Mouse (Mus musculus): Measurements from ENCODE around the gene Hmgn1. TPM values are rescaled to one million over a fixed set of nuclear protein-coding genes. Genes with fewer than 3 reads are reported as not detected.
"Not testable (repeated sequence)": the region's sequence is repeated elsewhere in the genome, so short reads cannot be mapped to it uniquely, and the experiment has no call there.

Hmgn1 gene
- 10 to 100 TPM; 45.2 to 52.8 TPM for total RNA-seq (2021)

DNA sequence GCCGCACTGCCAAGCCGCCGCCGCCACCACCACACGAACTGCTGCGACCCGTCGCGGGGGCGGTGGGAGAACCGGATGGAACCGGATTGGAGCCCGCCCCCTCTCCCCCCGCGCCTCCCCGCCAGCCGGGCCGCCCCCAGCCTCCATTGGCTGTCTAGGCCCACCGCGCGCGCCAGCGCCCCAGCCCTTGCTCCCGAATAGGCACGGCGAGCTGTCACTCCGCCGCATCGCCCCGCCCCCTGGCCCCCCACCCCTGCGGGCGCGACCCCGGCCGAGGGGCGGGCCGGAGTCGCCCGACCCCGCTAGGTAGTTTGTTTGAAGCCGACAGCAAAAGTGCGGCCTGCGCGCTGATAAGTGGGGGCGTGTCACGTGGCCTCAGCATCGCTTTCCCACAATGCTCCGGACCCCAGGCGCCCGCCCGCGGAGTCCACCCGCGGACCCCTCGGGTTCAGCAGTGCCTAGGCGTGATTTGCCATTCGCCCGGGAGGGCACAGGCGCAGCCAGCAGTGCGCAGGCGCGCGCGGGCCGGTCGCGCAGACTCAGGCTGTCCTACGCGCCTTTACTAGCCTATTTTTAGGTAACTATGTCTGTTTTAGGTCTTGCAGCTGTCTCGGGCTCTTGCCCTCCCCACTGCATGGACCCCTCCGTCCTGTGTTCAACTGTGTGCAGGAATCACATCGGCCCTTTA is at the start of gene Hmgn1:
Hmgn1 (minus strand) TSS at position 73 of the 688 bp plus-strand sequence.
- intact Hi-C loops (cut with DNase I): loop anchor here (2.0 kb wide), 2 partner anchors 17 to 43 kb away; partner anchors contain the start of gene Wrb
- peak; percentile 92 to 93 for DNase-seq

DNA sequence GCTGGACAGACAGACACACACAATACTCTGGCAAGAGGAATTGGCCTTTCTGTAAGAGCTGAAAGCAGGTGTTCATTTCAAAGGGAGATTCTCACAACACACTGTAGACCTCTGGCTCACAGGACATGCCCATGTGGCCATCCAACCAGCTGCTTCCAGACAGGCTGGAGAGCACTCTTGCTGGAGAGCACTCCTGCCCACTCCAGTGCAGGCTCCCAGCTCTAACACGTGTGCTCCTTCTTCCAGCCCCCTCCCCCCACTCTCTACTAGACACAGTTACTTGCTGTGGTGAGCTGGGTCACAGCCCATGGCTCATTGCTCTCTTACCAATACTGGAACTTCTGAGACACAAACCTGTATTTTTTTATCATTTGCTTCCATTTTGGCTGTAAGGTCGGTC is 47.9 kb upstream of the Hmgn1 start:
- intact Hi-C loops (cut with DNase I): no loop called here
- no peak for DNase-seq

DNA sequence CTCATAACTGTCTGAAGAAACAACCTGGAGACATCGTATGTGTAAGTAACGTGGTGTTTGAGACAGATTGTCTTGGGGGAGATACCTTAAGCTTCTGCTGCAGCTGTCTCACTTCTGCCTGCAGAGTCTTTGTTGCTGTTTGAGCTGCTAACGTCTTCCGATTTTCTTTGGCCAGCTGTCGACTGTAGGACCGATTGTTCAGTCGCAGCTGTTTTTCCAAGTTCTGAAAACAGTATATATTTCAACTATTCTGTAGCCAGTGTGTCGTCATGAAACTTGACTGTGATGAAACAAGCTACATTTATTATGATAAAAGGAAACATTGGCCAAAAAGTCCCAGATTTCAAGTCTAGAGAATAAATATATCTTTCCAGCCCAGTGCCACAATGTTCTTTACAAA is 46.1 kb upstream of the Hmgn1 start:
- DNase-seq: no peak
- intact Hi-C loops (cut with DNase I): no loop called here

DNA sequence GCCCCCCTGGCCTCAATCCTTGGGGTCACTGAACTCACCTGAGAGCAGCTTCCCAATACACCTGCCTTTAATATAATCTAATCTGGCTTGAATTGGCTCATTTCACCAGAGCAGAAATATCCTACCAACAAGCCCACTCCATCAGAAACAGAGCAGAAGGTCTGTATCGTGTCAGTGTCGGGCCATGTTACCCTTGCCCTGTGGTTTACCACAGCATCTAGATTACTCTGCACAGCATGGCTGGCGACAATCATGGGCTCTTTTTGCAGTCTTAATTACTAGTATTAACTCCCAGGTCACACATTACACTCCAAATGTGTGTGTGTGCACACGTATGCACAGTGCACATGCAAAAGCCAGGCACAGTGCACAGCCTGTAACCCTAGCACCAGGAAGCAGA is 41.3 kb upstream of the Hmgn1 start:
- no peak for DNase-seq
- intact Hi-C loops (cut with DNase I): no loop called here

DNA sequence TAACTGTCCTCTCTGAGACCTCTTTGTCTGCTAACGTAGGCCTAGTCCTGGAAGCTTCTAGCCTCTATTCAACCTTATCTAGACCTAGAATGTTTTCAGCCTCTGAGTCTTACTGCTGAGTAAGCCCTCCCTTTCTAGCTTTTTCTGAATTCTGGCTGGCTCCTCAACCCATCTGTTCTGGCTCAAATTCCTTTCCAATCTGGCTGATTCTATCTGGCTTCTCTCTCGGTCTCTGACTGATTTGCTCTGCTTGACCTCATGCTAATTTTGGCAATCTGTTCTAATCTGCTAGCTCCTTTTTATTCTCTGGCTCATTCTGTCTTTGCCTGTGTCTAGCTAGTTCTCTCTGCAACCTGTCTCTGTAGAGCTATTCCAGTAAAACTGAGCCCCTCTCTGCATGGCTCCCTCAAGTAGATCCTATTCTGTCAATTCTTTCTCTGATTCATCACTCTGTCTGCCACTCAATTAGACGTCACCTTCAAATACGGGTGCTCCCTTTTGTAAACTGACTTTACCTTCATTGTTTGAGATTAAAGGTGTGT is 38.3 kb upstream of the Hmgn1 start:
- no peak for DNase-seq
- intact Hi-C loops (cut with DNase I): no loop called here

DNA sequence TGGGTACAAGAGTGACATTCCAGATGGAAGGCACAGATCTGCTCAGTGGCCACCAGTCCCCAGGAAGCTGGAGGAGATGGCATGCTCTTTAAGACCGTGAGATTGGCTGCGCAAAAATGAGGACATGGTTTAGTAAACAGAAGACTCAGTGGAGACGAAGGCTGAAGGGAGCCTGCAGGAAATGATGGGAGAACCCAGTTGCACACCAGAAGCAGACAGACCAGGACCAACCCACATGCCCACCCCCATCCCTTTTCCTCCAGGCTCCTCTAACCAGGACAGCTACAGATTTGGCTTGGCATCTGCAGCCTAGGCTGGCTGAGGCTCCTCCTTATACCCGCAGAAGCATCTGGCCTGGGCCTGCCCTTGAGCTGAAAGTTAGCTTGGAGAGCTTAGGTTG is 33.8 kb upstream of the Hmgn1 start:
- intact Hi-C loops (cut with DNase I): loop anchor here (2.0 kb wide), 1 partner anchor 29 kb away; no protein-coding TSS in a partner anchor
- DNase-seq: no peak

DNA sequence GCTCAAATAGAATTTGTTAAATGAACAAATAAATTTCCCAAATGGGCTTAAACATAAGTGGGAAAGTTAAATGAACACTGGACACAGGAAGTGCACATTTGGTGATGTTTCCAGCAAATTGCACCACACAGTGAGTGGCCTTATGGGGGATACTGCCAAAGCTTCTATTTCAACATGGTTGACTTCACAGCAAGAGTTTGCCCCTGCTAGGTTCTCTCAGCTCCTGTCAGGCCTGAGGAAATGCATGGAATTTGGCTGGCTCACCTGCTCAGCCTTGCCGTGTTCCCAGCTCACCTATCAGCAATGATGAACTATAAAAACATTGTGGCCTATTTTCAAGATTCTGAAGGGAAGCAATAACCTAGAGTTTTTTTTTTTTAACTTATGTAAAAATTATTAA is 33.4 kb upstream of the Hmgn1 start:
- intact Hi-C loops (cut with DNase I): loop anchor here (2.0 kb wide), 1 partner anchor 30 kb away; no protein-coding TSS in a partner anchor
- no peak for DNase-seq

DNA sequence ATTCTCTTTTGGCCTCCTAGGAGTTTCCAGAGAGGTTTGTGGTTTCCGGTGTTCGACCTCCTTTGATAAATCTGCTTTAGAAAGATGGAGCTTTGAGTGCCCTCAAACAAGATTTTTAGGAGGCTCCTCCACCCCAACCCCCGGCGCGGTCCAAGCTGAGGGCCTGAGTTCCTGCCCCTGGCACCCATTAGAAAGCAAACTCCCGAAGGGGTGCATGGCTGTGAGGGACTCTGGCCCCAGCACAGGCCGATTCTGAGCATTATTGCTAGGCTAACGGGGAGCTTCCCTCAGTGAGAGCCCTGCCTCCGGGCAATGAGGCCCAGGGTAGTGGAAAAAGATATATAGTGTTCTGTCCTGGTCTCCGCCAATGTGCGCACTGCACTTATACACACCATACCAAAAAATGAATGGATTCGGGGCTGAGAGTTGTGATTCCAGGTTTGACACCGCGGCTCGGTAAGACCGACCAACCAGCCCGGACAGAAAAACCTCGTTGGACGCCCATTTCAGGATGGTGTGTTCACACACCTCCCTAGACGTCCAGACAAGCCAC is 32.3 kb upstream of the Hmgn1 start:
- DNase-seq: no peak
- intact Hi-C loops (cut with DNase I): loop anchor here (2.0 to 5.0 kb wide), 2 partner anchors 31 to 182 kb away; no protein-coding TSS in a partner anchor

DNA sequence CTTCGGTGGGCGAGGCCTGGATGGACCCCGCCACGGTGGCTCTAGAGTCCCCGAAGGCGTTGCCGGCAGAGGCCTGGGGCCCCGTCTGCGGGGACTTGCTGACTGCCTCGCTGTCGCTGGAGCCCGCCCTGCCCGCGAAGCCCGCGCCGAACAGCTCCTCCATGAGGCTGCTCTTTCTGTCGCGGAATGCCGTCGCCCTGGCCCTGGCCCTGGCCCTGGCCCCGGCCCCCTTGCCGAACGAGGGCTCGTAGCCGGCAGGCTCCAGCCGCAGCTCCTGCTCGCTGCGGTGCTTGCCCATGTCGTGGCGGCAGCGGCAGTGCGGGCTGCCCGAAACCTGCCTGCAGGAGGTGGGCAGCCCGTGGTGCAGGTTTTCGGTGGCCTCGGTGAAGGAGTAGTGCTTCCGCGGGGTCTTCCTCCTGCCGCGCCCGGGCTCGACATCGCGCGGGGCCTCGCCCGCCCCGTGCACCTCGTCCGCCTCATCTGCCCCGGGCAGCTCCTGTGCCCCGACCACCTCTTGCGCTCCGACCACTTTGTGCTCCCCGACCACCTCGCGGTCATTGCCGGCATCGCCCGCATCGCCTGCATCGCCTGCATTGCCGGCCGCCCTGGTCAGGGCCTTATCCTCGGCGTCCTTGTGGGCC is 31.7 kb upstream of the Hmgn1 start:
- intact Hi-C loops (cut with DNase I): loop anchor here (5.0 kb wide), 1 partner anchor 183 kb away; no protein-coding TSS in a partner anchor
- DNase-seq: peak; percentile 64 to 70

DNA sequence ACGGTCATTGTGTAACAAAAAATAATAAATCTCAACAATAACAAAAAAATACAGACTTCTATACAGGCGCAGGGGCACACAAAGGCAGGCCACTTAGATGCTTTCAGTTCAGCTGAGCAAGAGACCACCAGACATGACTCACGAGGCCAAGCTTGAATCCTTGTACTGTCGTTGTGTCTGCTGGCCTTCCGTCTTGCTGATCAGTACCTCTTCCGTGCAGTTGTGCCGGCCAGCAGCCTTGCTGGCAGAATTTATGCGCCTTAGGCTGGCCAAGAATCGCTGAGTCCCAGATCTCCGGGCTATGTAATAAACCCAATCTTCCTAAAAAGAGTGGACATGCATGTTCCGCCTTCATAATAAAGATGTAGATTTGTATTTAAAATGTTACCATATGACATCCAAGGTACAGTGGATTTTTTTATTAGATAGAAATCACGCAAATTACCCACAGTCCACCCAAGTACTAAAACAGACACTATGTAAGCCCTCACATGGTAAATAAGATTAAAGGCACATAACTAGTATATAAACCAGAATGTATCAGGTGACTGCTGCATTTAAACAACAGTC is 31.1 kb upstream of the Hmgn1 start:
- peak; percentile 14 to 23 for DNase-seq

DNA sequence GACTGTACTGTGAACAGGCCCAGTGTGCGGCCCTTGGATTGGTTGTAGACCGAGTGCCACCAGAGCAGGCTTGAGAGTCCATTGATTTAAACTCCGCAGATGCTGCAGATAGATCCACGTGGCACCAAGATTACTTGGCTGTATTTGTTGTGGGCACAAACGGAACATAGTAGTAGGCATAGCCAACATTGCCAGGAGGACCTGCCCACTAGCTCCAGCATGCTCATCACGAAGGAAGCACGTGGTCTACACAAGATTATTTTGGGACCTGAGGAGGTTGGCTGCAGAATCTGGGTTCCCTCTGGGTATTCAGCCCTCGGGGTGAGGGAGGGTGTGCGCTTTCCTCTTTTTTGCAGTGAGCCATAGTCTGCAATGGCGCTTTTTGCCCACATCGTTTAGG is 29.6 kb upstream of the Hmgn1 start:
- no peak for DNase-seq
- intact Hi-C loops (cut with DNase I): loop anchor here (5.0 kb wide), 1 partner anchor 185 kb away; no protein-coding TSS in a partner anchor

More for the DNA sequence above, 31.1 kb upstream of the Hmgn1 start:
- intact Hi-C loops (cut with DNase I): loop anchor here (5.0 kb wide), 1 partner anchor 184 kb away; no protein-coding TSS in a partner anchor

DNA sequence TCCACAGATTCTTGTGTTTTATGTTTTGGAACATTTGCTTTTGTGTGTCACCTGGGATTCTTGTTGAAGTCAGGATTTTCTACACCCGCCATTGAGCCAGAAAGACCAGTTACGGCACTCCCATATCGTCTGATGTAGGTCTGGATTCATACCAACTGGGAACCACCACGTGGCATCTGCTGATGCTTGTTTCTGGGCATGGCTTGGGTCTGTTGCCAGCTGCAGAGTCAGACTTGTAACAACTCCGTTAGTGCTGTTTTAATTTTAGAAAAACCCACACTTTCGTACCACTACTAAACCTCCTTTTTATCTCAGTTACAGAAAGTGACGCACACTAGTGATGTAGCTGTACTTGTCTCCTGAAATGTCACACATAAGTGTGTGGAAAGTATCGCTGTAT is 28.5 kb upstream of the Hmgn1 start:
- DNase-seq: no peak
- intact Hi-C loops (cut with DNase I): loop anchor here (5.0 kb wide), 1 partner anchor 186 kb away; no protein-coding TSS in a partner anchor

DNA sequence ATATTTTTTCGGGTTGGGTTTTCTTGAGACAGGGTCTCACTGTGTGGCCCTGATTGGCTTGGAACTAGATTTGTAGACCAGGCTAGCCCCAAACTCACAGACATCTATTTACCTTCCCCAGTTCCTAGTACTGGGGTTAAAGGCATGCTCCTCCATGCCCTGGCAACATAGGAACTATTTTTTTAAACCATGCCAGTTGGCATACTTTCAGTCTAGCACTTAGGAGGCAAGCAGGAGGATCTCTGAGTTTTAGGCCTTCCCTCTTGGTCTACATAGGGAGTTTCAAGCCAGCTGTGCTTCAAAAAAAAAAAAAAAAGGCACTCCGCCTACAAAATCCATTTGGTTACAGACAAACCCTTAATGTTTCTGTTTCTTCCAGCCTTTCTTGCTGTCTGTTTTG is 26.9 kb upstream of the Hmgn1 start:
- no peak for DNase-seq
- intact Hi-C loops (cut with DNase I): loop anchor here (5.0 kb wide), 1 partner anchor 37 kb away; no protein-coding TSS in a partner anchor

DNA sequence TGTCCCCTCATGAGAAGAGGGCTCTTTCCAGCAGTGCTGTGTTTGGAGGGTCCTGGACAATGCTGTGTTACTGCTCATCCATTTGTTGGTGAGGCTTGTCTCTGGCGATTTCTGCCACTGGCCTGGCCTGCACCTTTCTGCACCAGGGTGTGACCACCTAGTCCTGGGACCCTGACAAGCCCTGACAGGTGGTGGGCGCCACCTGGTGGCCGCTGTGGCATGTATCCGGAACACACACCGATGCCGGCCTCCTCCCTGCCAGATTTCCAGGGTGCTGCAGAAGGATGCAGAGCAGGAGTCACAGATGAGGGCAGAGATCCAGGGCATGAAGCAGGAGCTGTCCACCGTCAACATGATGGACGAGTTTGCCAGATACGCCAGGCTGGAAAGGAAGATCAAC is 24.0 kb upstream of the Hmgn1 start:
- peak; percentile 75 to 82 for DNase-seq
- intact Hi-C loops (cut with DNase I): loop anchor here (2.0 to 5.0 kb wide), 2 partner anchors 34 to 107 kb away; no protein-coding TSS in a partner anchor

DNA sequence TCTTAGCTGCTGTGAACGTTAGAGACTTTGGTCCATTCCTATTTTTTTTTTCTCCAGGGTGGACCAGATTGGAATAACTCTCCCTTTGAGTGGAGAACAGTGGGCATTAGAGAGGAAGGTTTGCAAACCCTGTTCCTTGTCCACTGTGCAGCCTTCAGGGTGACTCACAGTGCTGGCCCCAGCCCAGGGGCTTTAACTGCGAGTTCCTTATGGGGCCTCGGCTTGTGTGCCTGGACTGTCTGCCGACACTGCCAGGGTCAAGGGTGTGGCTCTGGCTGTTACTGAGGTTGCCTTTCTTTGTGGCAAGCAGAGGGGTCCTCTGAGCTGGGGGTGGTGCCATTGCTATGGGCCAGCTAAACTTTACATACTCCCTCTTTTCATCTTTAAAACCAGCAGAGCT is 23.5 kb upstream of the Hmgn1 start:
- peak; percentile 29 to 33 for DNase-seq
- intact Hi-C loops (cut with DNase I): loop anchor here (2.0 to 5.0 kb wide), 2 partner anchors 34 to 106 kb away; no protein-coding TSS in a partner anchor

DNA sequence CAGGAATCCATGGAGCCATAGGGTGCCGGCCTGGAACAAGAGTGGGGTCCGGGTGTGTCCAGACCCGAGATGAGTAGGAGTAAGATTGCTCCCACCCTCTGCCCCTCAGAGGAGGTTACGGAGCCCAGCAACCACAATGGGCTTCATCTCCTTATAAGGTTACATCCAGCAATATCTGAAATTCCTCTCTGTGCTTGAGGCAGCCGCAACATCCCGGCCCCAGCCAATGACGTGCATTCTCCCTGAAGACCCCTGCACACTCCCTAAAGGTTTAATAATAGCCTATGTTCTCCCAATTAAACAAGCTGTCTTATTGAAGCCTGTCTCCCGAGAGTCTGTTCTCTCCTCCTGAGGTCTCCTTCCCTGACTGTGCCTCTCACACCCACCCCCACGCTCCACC is 21.8 kb upstream of the Hmgn1 start:
- intact Hi-C loops (cut with DNase I): no loop called here
- no peak for DNase-seq

DNA sequence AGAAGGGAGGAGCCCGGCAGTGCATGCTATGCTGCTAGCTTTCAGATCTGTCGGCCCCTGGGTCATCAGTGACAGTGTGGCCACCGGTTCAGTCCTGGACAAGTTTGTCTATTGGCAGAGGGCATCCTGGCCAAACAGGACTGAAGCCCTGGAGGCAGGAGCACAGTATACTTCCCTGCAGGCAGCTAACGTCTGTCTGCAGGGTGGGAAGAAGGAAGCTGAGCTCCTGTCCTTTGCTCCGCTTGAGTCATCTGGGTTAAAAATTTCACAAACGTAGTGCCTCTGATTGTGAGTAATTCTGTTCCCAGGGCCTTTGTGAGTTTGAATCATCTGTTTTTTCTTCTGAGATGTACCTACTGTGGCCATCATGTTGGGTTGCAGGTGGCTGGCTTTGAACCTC is 21.3 kb upstream of the Hmgn1 start:
- intact Hi-C loops (cut with DNase I): no loop called here
- DNase-seq: no peak

DNA sequence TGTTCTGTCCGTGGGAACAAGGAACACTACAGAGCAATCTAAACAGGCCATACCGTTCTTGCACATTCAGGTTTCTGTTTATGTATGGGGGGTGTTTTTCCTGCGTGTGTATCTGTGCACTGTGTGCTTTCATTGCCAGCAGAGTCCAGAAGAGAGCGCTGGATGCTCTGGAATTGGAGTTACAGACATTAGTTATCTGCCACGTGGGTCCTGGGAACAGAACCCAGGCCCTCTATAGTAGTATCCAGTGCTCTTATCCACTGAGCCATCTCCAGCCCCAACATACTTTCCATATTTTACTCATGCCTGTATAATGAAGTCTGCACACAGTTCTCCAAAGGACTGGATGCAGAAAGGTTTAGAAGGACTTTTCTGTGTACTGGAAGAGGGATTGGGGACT is 18.3 kb upstream of the Hmgn1 start:
- DNase-seq: no peak
- intact Hi-C loops (cut with DNase I): loop anchor here (2.0 kb wide), 3 partner anchors 17 to 155 kb away; partner anchors contain the start of genes Brwd1 and Psmg1

DNA sequence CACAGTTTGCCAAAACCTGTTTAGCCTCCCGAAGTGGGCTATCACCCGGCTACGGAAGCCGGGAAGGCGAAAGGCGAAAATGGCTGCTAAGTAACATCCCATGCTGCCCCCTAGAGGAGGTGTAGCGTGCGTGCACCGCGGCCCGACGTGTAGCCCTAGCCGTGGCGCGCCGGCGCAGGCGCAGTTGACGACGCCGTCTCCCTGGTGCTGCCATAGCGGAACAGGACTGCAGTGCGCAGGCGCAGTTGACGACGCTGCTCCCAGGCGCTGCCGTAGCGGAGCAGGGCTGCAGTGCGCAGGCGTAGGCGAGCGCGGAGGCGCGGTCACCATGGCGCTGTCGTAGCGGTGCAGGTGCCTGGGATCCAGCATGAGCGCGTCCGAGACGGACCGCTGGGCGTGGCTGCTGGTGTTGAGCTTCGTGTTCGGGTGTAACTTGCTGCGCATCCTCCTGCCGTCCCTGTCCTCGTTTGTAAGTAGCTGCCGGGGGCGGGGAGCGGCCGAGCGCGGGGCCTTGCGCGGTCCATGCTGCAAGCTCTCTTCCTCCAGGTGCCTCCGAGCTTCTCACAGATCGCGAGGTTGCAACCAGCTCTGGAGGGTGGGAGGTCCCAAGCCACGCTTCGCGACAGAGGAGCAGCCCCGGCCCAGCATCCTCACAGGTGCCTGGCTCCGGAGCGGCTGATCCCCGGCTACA is 17.7 kb upstream of the Hmgn1 start, which contains the start of gene Wrb:
Wrb (plus strand) TSS at position 298 of the 691 bp plus-strand sequence.
- intact Hi-C loops (cut with DNase I): loop anchor here (2.0 kb wide), 3 partner anchors 16 to 154 kb away; partner anchors contain the start of genes Brwd1 and Psmg1
- peak; percentile 100 for DNase-seq

DNA sequence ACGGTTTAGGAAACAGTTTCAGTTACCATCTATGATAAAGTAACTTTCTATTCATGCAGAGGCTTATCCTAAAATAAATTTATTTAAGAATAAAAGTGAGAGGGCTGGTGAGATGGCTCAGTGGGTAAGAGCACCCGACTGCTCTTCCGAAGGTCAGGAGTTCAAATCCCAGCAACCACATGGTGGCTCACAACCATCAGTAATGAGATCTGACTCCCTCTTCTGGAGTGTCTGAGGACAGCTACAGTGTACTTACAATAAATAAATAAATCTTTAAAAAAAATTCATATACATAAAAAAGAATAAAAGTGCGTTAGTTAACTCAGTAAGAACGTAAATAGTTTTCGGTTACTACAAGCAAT is 17.2 kb upstream of the Hmgn1 start:
- DNase-seq: not testable (repeated sequence)

More for the DNA sequence above, 17.2 kb upstream of the Hmgn1 start:
- intact Hi-C loops (cut with DNase I): loop anchor here (2.0 kb wide), 3 partner anchors 16 to 154 kb away; partner anchors contain the start of genes Brwd1 and Psmg1
